Mouse (Mus musculus) heart, embryonic 14.5 days (tissue): ENCODE measurements around the gene Zdhhc19. TPM values are rescaled to one million over a fixed set of nuclear protein-coding genes. Genes with fewer than 3 reads are reported as not detected.

Experiments
- ATAC-seq: fragments of 200-750 bp; cut with Nextera tagmentation; 2 replicates; pipeline ENCODE4 v1.8.0; 2017; ENCODE audit warnings: low read depth, moderate TSS enrichment; ENCODE audit not compliant: insufficient number of reproducible peaks, insufficient read depth, low FRiP score
- H3K27ac ChIP-seq, 2 experiments: fragments of 200-500 bp in 1 of 2; fragments of 300-500 bp in 1 of 2; sonication (generic) in 1 of 2; replicated peaks in 1 of 2; 2 replicates each; pipeline ENCODE4 v1.5.1; 2012 to 2014; ENCODE audit warnings: low read depth in 2 of 2, low read length in 2 of 2, control low read depth in 1 of 2, mild to moderate bottlenecking in 1 of 2, mixed read lengths in 1 of 2; ENCODE audit not compliant: control insufficient read depth in 1 of 2, insufficient read depth in 1 of 2
- H3K27me3 ChIP-seq: fragments of 300-500 bp; sonication (generic); 2 replicates; pipeline ENCODE4 v1.6.1; 2014; ENCODE audit warnings: mild to moderate bottlenecking, low read length, control low read depth; ENCODE audit not compliant: control insufficient read depth, insufficient read depth
- H3K36me3 ChIP-seq: fragments of 300-500 bp; sonication (generic); 2 replicates; pipeline ENCODE4 v1.6.1; 2014; ENCODE audit warnings: mild to moderate bottlenecking, control low read depth, low read length, mixed read lengths; ENCODE audit not compliant: control insufficient read depth, insufficient read depth
- H3K4me1 ChIP-seq, 2 experiments: fragments of 200-500 bp in 1 of 2; fragments of 300-500 bp in 1 of 2; sonication (generic) in 1 of 2; 2 replicates each; pipeline ENCODE4 v1.6.1; 2012 to 2014; ENCODE audit warnings: low read length in 2 of 2, control low read depth in 1 of 2, mixed read lengths in 1 of 2; ENCODE audit not compliant: control insufficient read depth in 2 of 2, insufficient read depth in 2 of 2
- H3K4me2 ChIP-seq: fragments of 300-500 bp; sonication (generic); 2 replicates; pipeline ENCODE4 v1.6.1; 2014; ENCODE audit warnings: mild to moderate bottlenecking, low read length
- H3K4me3 ChIP-seq, 2 experiments: fragments of 200-500 bp in 1 of 2; fragments of 300-500 bp in 1 of 2; sonication (generic) in 1 of 2; 2 replicates each; pipeline ENCODE4 v1.5.1; 2012 to 2014; ENCODE audit warnings: low read length in 2 of 2, mild to moderate bottlenecking in 2 of 2, control low read depth in 1 of 2, low read depth in 1 of 2, moderate library complexity in 1 of 2; ENCODE audit not compliant: control insufficient read depth in 1 of 2, insufficient read depth in 1 of 2
- H3K9ac ChIP-seq: fragments of 300-500 bp; sonication (generic); 2 replicates; pipeline ENCODE4 v1.6.1; 2014; ENCODE audit warnings: mild to moderate bottlenecking, low read length
- H3K9me3 ChIP-seq: fragments of 300-500 bp; sonication (generic); 2 replicates; pipeline ENCODE4 v1.6.1; 2016; ENCODE audit warnings: low read length, control low read depth; ENCODE audit not compliant: control insufficient read depth
- WGBS: fragments of 180-500 bp; shearing (Covaris S2); extraction: QIAGEN DNeasy Blood & Tissue Kit; methylation state at CpG from one replicate; pipeline ENCODE4 v1.1.7; 2014; 5-methylcytosine and 5-hydroxymethylcytosine counted together
- polyA plus RNA-seq: library from polyadenylated mRNA; unstranded; fragments of >200 nt; fragmentation: Nextera tagmentation; extraction: Ambion mirVana; gene quantifications from 2 replicates; pipeline ENCODE4 v1.2.1, GENCODE M21; 2014

Zdhhc19 gene
- polyA plus RNA-seq, 1 experiment from 2014 or later = not detected

DNA sequence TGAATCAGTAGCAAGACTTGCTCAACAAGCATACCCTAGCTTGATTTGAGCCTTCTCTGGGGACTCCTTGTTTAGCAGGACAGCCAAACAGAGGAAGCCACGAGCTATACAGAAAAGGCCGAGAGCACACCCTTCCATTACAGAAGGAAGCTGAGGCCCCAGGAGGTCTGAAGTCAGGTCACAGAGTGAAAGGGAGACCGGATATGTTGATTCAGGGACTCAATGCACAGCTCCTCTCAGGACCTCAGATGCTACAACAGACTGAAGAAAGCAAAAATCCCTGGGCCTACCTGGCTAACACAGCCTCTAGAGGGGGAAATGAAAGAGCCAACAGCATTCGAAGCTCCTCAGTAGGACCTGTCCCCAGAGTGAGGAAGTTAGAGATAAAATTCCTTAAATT is 71.2 kb downstream of the Zdhhc19 start:
- no peak overlapping the region for H3K27ac ChIP-seq
- peaks cover 14 to 21% of the 10 kb centered on the region in 2 experiments for H3K4me1 ChIP-seq
- no peak for ATAC-seq
- H3K36me3 ChIP-seq = no peaks in the 10 kb centered on the region
- WGBS = 49% methylated on average over 4 of the region's 4 CpGs
- no peak overlapping the region for H3K4me3 ChIP-seq
- peaks cover 7% of the 10 kb centered on the region; the same call in 1 of the 2 replicates for H3K9me3 ChIP-seq
- H3K27me3 ChIP-seq = no peaks in the 10 kb centered on the region
- no peak overlapping the region for H3K9ac ChIP-seq
- no peak overlapping the region for H3K4me2 ChIP-seq

DNA sequence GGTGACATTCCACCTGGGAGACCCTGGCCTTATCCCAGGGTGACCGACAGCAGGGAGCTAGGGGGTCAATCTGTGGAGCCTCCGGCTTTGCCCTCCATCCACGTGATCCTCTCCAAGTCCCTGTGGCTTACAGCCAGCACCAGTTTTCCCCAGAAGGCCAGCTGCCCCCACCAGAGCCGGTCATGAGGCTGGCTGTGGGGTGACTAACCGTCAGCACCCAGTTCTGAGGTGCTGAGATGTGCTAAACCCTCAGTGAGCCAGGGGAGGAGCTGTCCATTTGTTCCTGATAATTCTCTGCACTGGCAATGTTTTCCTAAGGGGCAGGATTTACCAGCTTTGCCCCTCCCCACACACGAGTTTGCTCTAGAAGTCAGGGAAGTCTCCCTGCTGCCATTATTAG is 72.3 kb downstream of the Zdhhc19 start:
- no peak overlapping the region for H3K9ac ChIP-seq
- 14% methylated on average over 6 of the region's 6 CpGs for WGBS

DNA sequence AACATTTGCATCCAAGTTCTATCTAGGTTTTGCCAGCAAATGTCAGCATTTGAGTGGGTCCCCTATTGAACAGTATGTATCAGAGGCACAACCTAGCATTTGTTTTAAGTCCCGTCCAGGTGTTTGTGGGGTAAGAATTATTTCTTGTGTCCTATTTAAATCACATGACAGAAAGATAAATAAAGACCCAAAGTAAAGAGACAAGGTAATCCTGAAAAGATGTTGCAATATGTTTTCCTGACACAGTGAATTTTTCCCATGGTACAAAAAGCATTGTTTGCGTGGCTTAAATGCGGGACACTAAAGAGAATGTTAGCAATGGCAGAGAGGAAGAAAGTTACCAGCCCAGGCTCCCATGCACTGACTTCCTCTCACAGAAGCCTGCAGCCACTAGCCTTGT is 74.0 kb downstream of the Zdhhc19 start:
- Histone ChIP-seq H3K9ac (peak overlapping the region; percentile 16; the same call in 1 of the 2 replicates), H3K4me2 (no peak overlapping the region), H3K27me3 (no peaks in the 10 kb centered on the region), H3K36me3 (no peaks in the 10 kb centered on the region), H3K27ac (no peak overlapping the region), H3K4me3 (no peak overlapping the region), H3K4me1 (peaks cover 14 to 21% of the 10 kb centered on the region in 2 experiments), H3K9me3 (no peaks in the 10 kb centered on the region)
- no peak for ATAC-seq
- 91% methylated on average over 3 of the region's 3 CpGs for WGBS

More for the DNA sequence above, 72.3 kb downstream of the Zdhhc19 start:
- peaks cover 7% of the 10 kb centered on the region; the same call in 1 of the 2 replicates for H3K9me3 ChIP-seq
- no peaks in the 10 kb centered on the region for H3K36me3 ChIP-seq
- no peak overlapping the region for H3K4me3 ChIP-seq
- H3K27me3 ChIP-seq = no peaks in the 10 kb centered on the region
- no peak overlapping the region for H3K4me2 ChIP-seq
- H3K27ac ChIP-seq = peak overlapping the region; percentile 17 to 50; a peak in 2 of 4 replicates
- peaks cover 14 to 21% of the 10 kb centered on the region in 2 experiments for H3K4me1 ChIP-seq
- no peak for ATAC-seq

DNA sequence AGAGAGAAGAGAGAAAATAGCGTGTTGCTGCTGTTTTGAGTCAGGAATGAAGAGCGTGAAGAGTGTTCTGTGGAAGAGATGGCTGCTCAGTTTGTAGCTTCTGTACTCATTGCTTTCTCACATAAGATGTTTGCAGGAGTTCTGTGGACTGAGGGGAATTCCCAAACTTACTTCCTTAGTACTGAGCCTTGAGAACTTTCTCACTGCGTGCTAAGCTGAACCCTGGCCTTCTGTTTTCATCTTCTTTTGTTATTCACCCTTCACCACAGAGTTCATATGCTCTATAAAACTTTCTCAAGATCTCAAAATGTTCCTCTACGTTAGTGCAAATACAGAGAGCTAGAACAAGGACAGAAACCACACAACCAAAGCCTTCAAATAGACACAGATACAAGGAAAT is 76.5 kb downstream of the Zdhhc19 start:
- Histone ChIP-seq H3K4me3 (no peak overlapping the region), H3K4me2 (no peak overlapping the region), H3K9ac (no peak overlapping the region), H3K27me3 (no peaks in the 10 kb centered on the region), H3K36me3 (no peaks in the 10 kb centered on the region), H3K9me3 (no peaks in the 10 kb centered on the region), H3K27ac (no peak overlapping the region), H3K4me1 (peaks cover 10 to 21% of the 10 kb centered on the region in 2 experiments)
- WGBS = 86% methylated on average over 4 of the region's 4 CpGs
- ATAC-seq = no peak

DNA sequence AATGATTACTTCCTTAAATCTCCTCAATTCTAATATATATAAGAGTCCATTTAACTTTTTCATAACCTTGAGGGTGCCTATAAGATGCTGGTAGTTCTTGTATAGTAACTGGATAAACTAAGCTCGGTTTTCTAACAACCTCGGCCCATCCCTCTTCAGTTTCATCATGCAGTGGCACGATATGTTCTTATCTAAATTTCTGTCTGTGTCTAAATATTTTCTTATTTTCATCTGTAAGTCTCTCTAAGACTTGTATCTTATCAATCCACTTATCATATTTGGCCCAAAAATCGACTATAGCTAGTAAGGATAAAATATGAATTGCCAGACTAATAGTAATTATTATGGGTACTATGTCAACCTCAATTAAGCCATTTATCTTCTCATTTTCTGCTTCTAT is 90.4 kb downstream of the Zdhhc19 start:
- Histone ChIP-seq H3K4me1 (no peaks in the 10 kb centered on the region), H3K9ac (no peak overlapping the region), H3K4me3 (no peak overlapping the region), H3K4me2 (no peak overlapping the region), H3K36me3 (no peaks in the 10 kb centered on the region), H3K27me3 (no peaks in the 10 kb centered on the region), H3K9me3 (no peaks in the 10 kb centered on the region), H3K27ac (no peak overlapping the region)
- 78% methylated on average over 4 of the region's 4 CpGs for WGBS
- no peak for ATAC-seq

DNA sequence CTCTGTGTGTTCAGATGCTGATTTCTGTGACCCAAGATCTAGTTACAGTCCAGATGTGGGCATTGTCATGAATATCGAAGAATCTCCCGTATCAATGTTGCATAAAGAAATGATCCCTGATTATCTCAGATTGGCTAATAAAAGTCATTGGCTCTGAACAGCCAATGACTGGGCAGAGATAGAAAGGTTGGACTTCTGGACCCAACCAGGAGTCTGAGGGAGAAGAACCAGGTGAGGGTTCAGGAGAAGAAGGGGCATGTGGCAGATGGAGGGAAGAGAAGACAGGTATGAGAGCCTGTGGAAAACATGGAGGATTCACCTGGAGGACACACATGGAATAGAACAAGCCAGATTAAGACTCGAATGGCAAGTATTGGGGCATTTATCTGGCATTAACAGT is 92.5 kb downstream of the Zdhhc19 start:
- H3K4me3 ChIP-seq = no peak overlapping the region
- H3K27ac ChIP-seq = no peak overlapping the region
- H3K27me3 ChIP-seq = no peaks in the 10 kb centered on the region
- whole genome bisulfite sequencing = 80% methylated on average over 3 of the region's 3 CpGs
- H3K9ac ChIP-seq = no peak overlapping the region
- no peak overlapping the region for H3K4me2 ChIP-seq
- no peaks in the 10 kb centered on the region for H3K9me3 ChIP-seq
- no peaks in the 10 kb centered on the region for H3K4me1 ChIP-seq
- no peaks in the 10 kb centered on the region for H3K36me3 ChIP-seq
- ATAC-seq = no peak

DNA sequence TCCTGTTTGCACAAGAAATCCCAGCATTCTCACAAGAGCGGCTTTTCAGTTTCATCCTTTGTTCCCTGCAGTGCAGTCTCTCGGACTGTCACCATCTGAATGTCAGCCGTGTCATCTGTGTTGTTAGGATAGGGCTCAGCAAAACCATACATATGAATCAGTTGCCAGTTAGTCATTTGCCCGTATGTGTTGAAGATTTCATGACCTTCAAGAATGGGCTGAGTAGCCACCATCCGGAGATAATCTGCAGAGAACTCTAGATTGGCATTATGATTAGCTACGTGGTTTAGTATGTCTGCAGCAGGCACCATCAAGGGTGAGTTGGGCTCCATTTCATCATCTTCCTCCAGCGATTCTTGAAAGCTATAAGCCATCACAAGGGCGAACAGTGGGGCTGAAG is 95.5 kb downstream of the Zdhhc19 start:
- ATAC-seq = no peak
- Histone ChIP-seq H3K4me1 (no peaks in the 10 kb centered on the region), H3K27me3 (no peaks in the 10 kb centered on the region), H3K9me3 (no peaks in the 10 kb centered on the region), H3K36me3 (no peaks in the 10 kb centered on the region), H3K4me2 (no peak overlapping the region), H3K27ac (no peak overlapping the region), H3K9ac (no peak overlapping the region), H3K4me3 (no peak overlapping the region)
- 82% methylated on average over 8 of the region's 8 CpGs for WGBS

DNA sequence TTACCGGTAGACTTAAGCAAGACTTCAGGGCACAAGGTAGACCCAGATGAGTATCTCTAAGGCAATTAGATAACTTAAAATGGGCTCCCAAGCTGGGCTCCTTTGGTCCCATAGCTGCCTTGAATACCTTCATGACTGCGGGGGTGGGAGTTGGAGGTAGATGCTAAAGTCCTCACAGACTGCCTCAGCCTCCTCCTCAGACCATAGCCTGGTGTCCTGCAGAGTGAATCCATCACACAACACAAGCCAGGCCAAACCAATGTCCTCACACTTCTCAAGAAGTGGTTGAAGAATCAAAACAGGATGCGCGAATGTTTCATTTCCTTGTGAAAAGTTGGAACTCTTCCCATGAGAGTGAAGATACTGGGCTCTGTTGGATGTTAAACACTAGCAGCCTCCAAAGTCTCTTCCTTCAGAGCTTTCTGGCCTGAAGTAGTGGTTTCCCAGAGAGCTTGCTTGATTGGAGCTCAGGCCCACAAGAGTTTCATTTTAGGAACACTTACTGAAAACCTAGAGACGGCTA is 97.3 kb downstream of the Zdhhc19 start:
- H3K27me3 ChIP-seq = no peaks in the 10 kb centered on the region
- WGBS = 78% methylated on average over 5 of the region's 5 CpGs
- no peak overlapping the region for H3K4me2 ChIP-seq
- no peaks in the 10 kb centered on the region for H3K9me3 ChIP-seq
- H3K36me3 ChIP-seq = no peaks in the 10 kb centered on the region
- peaks cover 2 to 5% of the 10 kb centered on the region in 2 experiments; a peak in 2 of 4 replicates for H3K4me1 ChIP-seq
- ATAC-seq = no peak
- H3K4me3 ChIP-seq = no peak overlapping the region
- H3K27ac ChIP-seq = 0 out of 4 replicates have a peak overlapping the region, but pooled peaks of 1 of the 2 experiments have one; percentile 19
- H3K9ac ChIP-seq = no peak overlapping the region
